Mouse (Mus musculus): Measurements from ENCODE around the gene Eps15. TPM values are rescaled to one million over a fixed set of nuclear protein-coding genes. Genes with fewer than 3 reads are reported as not detected.

Eps15 gene
- polyA plus RNA-seq, 1 experiment, result 23.7 TPM

GRCm38 (mm10) chr4:109254511-109254910, 25.6 kb upstream of the Eps15 start:
- H3ac ChIP-seq (ENCODE audit: control insufficient read depth, insufficient read length), result no peak overlapping the region
- no peaks in the 10 kb centered on the region for H3K27me3 ChIP-seq (ENCODE audit: control insufficient read depth, insufficient read depth, insufficient read length)
- TF ChIP-seq USF1 (IDR thresholded peaks at IDR 0.05; ENCODE audit: low read depth) (no peak), E2F4 (IDR thresholded peaks at IDR 0.05; ENCODE audit: insufficient read depth) (no peak), MYOD1 (IDR thresholded peaks at IDR 0.05; ENCODE audit: control insufficient read depth in 1 of 3, insufficient read length in 2 of 3, low read depth in 2 of 3) (no peak), MYOG (IDR thresholded peaks at IDR 0.05; ENCODE audit: control insufficient read depth in 1 of 3, insufficient read depth in 1 of 3, insufficient read length in 2 of 3, low read depth in 2 of 3) (no peak), MAX (IDR thresholded peaks at IDR 0.05; ENCODE audit: low read depth) (no peak), POLR2AphosphoS2 (IDR thresholded peaks at IDR 0.05; ENCODE audit: insufficient read length, low read depth) (no peak), CEBPB (IDR thresholded peaks at IDR 0.05; ENCODE audit: insufficient read depth, poor library complexity, severe bottlenecking) (no peak), SRF (IDR thresholded peaks at IDR 0.05; ENCODE audit: control insufficient read depth, insufficient read length, low read depth) (no peak), REST (IDR thresholded peaks at IDR 0.05; ENCODE audit: insufficient read depth, insufficient read length) (no peak), TCF12 (IDR thresholded peaks at IDR 0.05; ENCODE audit: insufficient read depth, poor library complexity, severe bottlenecking) (no peak), TCF3 (IDR thresholded peaks at IDR 0.05; ENCODE audit: insufficient read length, low read depth) (no peak), POLR2A (IDR thresholded peaks at IDR 0.05; ENCODE audit: insufficient read length, low read depth) (no peak)

GRCm38 (mm10) chr4:109255321-109255720, 24.7 kb upstream of the Eps15 start:
- TF ChIP-seq POLR2AphosphoS2 (IDR thresholded peaks at IDR 0.05; ENCODE audit: insufficient read length, low read depth) (no peak), MYOD1 (IDR thresholded peaks at IDR 0.05; ENCODE audit: control insufficient read depth in 1 of 3, insufficient read length in 2 of 3, low read depth in 2 of 3) (no peak), MAX (IDR thresholded peaks at IDR 0.05; ENCODE audit: low read depth) (no peak), E2F4 (IDR thresholded peaks at IDR 0.05; ENCODE audit: insufficient read depth) (no peak), SRF (IDR thresholded peaks at IDR 0.05; ENCODE audit: control insufficient read depth, insufficient read length, low read depth) (no peak), REST (IDR thresholded peaks at IDR 0.05; ENCODE audit: insufficient read depth, insufficient read length) (no peak)
- Histone ChIP-seq H3K36me3 (ENCODE audit: control insufficient read depth, insufficient read depth) (no peaks in the 10 kb centered on the region), H3K79me2 (ENCODE audit: control insufficient read depth, insufficient read depth) (no peaks in the 10 kb centered on the region), H3K27me3 (ENCODE audit: control insufficient read depth, insufficient read depth, insufficient read length) (no peaks in the 10 kb centered on the region), H3ac (ENCODE audit: control insufficient read depth, insufficient read length) (no peak overlapping the region), H3K4me2 (ENCODE audit: low read depth) (no peak overlapping the region), H3K4me3 (no peak overlapping the region)

More at GRCm38 (mm10) chr4:109254511-109254910, 25.6 kb upstream of the Eps15 start:
- H3K4me2 ChIP-seq (ENCODE audit: low read depth), result no peak overlapping the region
- H3K36me3 ChIP-seq (ENCODE audit: control insufficient read depth, insufficient read depth), result no peaks in the 10 kb centered on the region
- no peaks in the 10 kb centered on the region for H3K79me2 ChIP-seq (ENCODE audit: control insufficient read depth, insufficient read depth)
- no peak overlapping the region for H3K4me3 ChIP-seq

GRCm38 (mm10) chr4:109255727-109256417, 24.2 kb upstream of the Eps15 start:
- Histone ChIP-seq H3K27me3 (ENCODE audit: control insufficient read depth, insufficient read depth, insufficient read length) (no peaks in the 10 kb centered on the region), H3K36me3 (ENCODE audit: control insufficient read depth, insufficient read depth) (no peaks in the 10 kb centered on the region), H3ac (ENCODE audit: control insufficient read depth, insufficient read length) (no peak overlapping the region), H3K4me3 (no peak overlapping the region), H3K4me2 (ENCODE audit: low read depth) (no peak overlapping the region), H3K79me2 (ENCODE audit: control insufficient read depth, insufficient read depth) (no peaks in the 10 kb centered on the region)
- TF ChIP-seq MAX (IDR thresholded peaks at IDR 0.05; ENCODE audit: low read depth) (no peak), SRF (IDR thresholded peaks at IDR 0.05; ENCODE audit: control insufficient read depth, insufficient read length, low read depth) (no peak), POLR2AphosphoS2 (IDR thresholded peaks at IDR 0.05; ENCODE audit: insufficient read length, low read depth) (no peak), CEBPB (IDR thresholded peaks at IDR 0.05; ENCODE audit: insufficient read depth, poor library complexity, severe bottlenecking) (no peak), TCF12 (IDR thresholded peaks at IDR 0.05; ENCODE audit: insufficient read depth, poor library complexity, severe bottlenecking) (no peak), MYOD1 (IDR thresholded peaks at IDR 0.05; ENCODE audit: control insufficient read depth in 1 of 3, insufficient read length in 2 of 3, low read depth in 2 of 3) (no peak), USF1 (IDR thresholded peaks at IDR 0.05; ENCODE audit: low read depth) (no peak), POLR2A (IDR thresholded peaks at IDR 0.05; ENCODE audit: insufficient read length, low read depth) (no peak), E2F4 (IDR thresholded peaks at IDR 0.05; ENCODE audit: insufficient read depth) (no peak), MYOG (IDR thresholded peaks at IDR 0.05; ENCODE audit: control insufficient read depth in 1 of 3, insufficient read depth in 1 of 3, insufficient read length in 2 of 3, low read depth in 2 of 3) (no peak), REST (IDR thresholded peaks at IDR 0.05; ENCODE audit: insufficient read depth, insufficient read length) (no peak), TCF3 (IDR thresholded peaks at IDR 0.05; ENCODE audit: insufficient read length, low read depth) (no peak)

GRCm38 (mm10) chr4:109256791-109257190, 23.3 kb upstream of the Eps15 start:
- no peak overlapping the region for H3K4me3 ChIP-seq
- H3K79me2 ChIP-seq (ENCODE audit: control insufficient read depth, insufficient read depth), result no peaks in the 10 kb centered on the region
- no peak for TF ChIP-seq CEBPB (IDR thresholded peaks at IDR 0.05; ENCODE audit: insufficient read depth, poor library complexity, severe bottlenecking)
- TF ChIP-seq TCF12 (IDR thresholded peaks at IDR 0.05; ENCODE audit: insufficient read depth, poor library complexity, severe bottlenecking), result no peak
- TF ChIP-seq MYOD1 (IDR thresholded peaks at IDR 0.05; ENCODE audit: control insufficient read depth in 1 of 3, insufficient read length in 2 of 3, low read depth in 2 of 3), result no peak
- no peak for TF ChIP-seq E2F4 (IDR thresholded peaks at IDR 0.05; ENCODE audit: insufficient read depth)
- no peak for TF ChIP-seq POLR2AphosphoS2 (IDR thresholded peaks at IDR 0.05; ENCODE audit: insufficient read length, low read depth)
- TF ChIP-seq POLR2A (IDR thresholded peaks at IDR 0.05; ENCODE audit: insufficient read length, low read depth), result no peak
- no peak for TF ChIP-seq REST (IDR thresholded peaks at IDR 0.05; ENCODE audit: insufficient read depth, insufficient read length)
- no peak for TF ChIP-seq MYOG (IDR thresholded peaks at IDR 0.05; ENCODE audit: control insufficient read depth in 1 of 3, insufficient read depth in 1 of 3, insufficient read length in 2 of 3, low read depth in 2 of 3)
- TF ChIP-seq MAX (IDR thresholded peaks at IDR 0.05; ENCODE audit: low read depth), result no peak
- no peaks in the 10 kb centered on the region for H3K27me3 ChIP-seq (ENCODE audit: control insufficient read depth, insufficient read depth, insufficient read length)
- no peaks in the 10 kb centered on the region for H3K36me3 ChIP-seq (ENCODE audit: control insufficient read depth, insufficient read depth)
- no peak overlapping the region for H3ac ChIP-seq (ENCODE audit: control insufficient read depth, insufficient read length)
- no peak overlapping the region for H3K4me2 ChIP-seq (ENCODE audit: low read depth)

All from myocyte (in vitro differentiated cells).